Mouse (Mus musculus) liver, adult 2 months (tissue): ENCODE measurements around the gene 1700020N01Rik. TPM values are rescaled to one million over a fixed set of nuclear protein-coding genes. Genes with fewer than 3 reads are reported as not detected.

ENCODE experiments used
- DNase-seq: peaks from one replicate; pipeline ENCODE4 v3.0.0-alpha.2; 2011; ENCODE audit warnings: low read depth, low spot score; ENCODE audit errors: extremely low read depth
- H3K27ac ChIP-seq: fragments of 200-500 bp; replicated peaks from 2 replicates; pipeline ENCODE4 v1.5.1; 2012; ENCODE audit warnings: low read depth, mild to moderate bottlenecking, control low read depth, inconsistent platforms, low read length; ENCODE audit not compliant: insufficient read depth
- H3K27me3 ChIP-seq: fragments of 200-500 bp; 2 replicates; pipeline ENCODE4 v1.6.1; 2012; ENCODE audit warnings: mild to moderate bottlenecking, moderate library complexity, low read length, inconsistent platforms; ENCODE audit not compliant: control insufficient read depth, insufficient read depth
- H3K36me3 ChIP-seq: fragments of 200-500 bp; 2 replicates; pipeline ENCODE4 v1.6.1; 2012; ENCODE audit warnings: low read length, inconsistent platforms; ENCODE audit not compliant: control insufficient read depth, insufficient read depth
- H3K4me1 ChIP-seq: fragments of 200-500 bp; 2 replicates; pipeline ENCODE4 v1.6.1; 2011; ENCODE audit warnings: low read length; ENCODE audit not compliant: control insufficient read depth, insufficient read depth
- H3K4me3 ChIP-seq: fragments of 200-500 bp; 2 replicates; pipeline ENCODE4 v1.5.1; 2011; ENCODE audit warnings: low read depth, mild to moderate bottlenecking, control low read depth, low read length, moderate library complexity; ENCODE audit not compliant: insufficient read depth
- H3K79me2 ChIP-seq: fragments of 200-500 bp; 2 replicates; pipeline ENCODE4 v1.6.1; 2012; ENCODE audit warnings: inconsistent platforms, mild to moderate bottlenecking, low read length, moderate library complexity; ENCODE audit not compliant: control insufficient read depth, insufficient read depth
- H3K9ac ChIP-seq: fragments of 200-500 bp; 2 replicates; pipeline ENCODE4 v1.6.1; 2012; ENCODE audit warnings: low read depth, mild to moderate bottlenecking, control low read depth, inconsistent platforms, low read length
- CTCF ChIP-seq: fragments of 200-500 bp; IDR thresholded peaks from 2 replicates; pipeline ENCODE4 v1.5.1; 2011; ENCODE audit warnings: low read depth, low read length, control low read depth
- POLR2A ChIP-seq: fragments of 200-500 bp; IDR thresholded peaks from 2 replicates; pipeline ENCODE4 v1.6.1; 2011; ENCODE audit warnings: low read length, control low read depth; ENCODE audit not compliant: insufficient read depth; ENCODE audit errors: extremely low read depth
- WGBS: fragments of 180-500 bp; shearing (Covaris S2); methylation state at CpG from one replicate; pipeline ENCODE4 v1.1.7; 2018; 5-methylcytosine and 5-hydroxymethylcytosine counted together
- polyA plus RNA-seq: library from polyadenylated mRNA; depleted of rRNA; stranded (reverse); fragments of >200 nt; gene quantifications from 2 replicates; pipeline ENCODE4 v1.2.3, GENCODE M21; 2012
- total RNA-seq: library from RNA; depleted of rRNA; stranded (reverse); fragments of >200 nt; gene quantifications from 2 replicates; pipeline ENCODE4 v1.2.3, GENCODE M21; 2014

The 1700020N01Rik gene
- total and polyA plus RNA-seq, 2 experiments: not detected

- H3K9ac ChIP-seq: no peak overlapping the region
- H3K79me2 ChIP-seq: no peaks in the 10 kb centered on the region
- H3K27me3 ChIP-seq: no peaks in the 10 kb centered on the region
- no peaks in the 10 kb centered on the region for H3K4me1 ChIP-seq
- no peak overlapping the region for H3K27ac ChIP-seq
- DNase-seq: peak; percentile 73
- TF ChIP-seq POLR2A (no peak), CTCF (no peak)
- 66% methylated on average over 5 of the region's 5 CpGs for WGBS
- no peaks in the 10 kb centered on the region for H3K36me3 ChIP-seq
- H3K4me3 ChIP-seq: no peak overlapping the region
Observed at GRCm38 (mm10) chr10:21618745-21619508, 26.0 kb downstream of the 1700020N01Rik start.

DNA sequence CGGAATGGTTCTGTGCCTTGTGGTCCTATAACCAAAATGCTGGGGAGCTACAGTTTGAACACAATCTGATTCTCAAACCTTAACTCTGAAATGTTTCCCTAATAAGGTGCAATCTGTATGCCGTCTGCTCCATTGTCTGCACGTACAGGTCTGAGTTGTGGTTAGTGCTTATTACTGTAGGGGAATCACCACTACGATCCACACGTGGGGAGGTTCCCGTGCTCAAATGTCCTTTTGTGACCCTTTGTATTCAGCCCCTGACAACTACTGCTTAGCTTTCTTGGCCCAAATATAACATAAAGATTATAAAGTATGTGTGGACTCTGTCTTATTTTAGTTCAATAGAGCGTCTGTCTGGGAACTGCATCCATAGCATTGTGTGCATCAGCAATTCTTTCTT, 29.1 kb downstream of the 1700020N01Rik start:
- no peak for DNase-seq
- Histone ChIP-seq H3K79me2 (no peaks in the 10 kb centered on the region), H3K27ac (no peak overlapping the region), H3K9ac (no peak overlapping the region), H3K4me3 (no peak overlapping the region), H3K27me3 (no peaks in the 10 kb centered on the region), H3K4me1 (no peaks in the 10 kb centered on the region), H3K36me3 (no peaks in the 10 kb centered on the region)
- WGBS: 86% methylated on average over 7 of the region's 7 CpGs
- TF ChIP-seq CTCF (no peak), POLR2A (no peak)

- Histone ChIP-seq H3K4me1 (no peaks in the 10 kb centered on the region), H3K9ac (no peak overlapping the region), H3K4me3 (no peak overlapping the region), H3K36me3 (no peaks in the 10 kb centered on the region), H3K27me3 (no peaks in the 10 kb centered on the region), H3K79me2 (no peaks in the 10 kb centered on the region), H3K27ac (no peak overlapping the region)
- no peak for TF ChIP-seq POLR2A
- no peak for TF ChIP-seq CTCF
- 46% methylated on average over 5 of the region's 5 CpGs for WGBS
- DNase-seq: peak; percentile 53
Observed at GRCm38 (mm10) chr10:21628555-21628954, 35.6 kb downstream of the 1700020N01Rik start.

DNA sequence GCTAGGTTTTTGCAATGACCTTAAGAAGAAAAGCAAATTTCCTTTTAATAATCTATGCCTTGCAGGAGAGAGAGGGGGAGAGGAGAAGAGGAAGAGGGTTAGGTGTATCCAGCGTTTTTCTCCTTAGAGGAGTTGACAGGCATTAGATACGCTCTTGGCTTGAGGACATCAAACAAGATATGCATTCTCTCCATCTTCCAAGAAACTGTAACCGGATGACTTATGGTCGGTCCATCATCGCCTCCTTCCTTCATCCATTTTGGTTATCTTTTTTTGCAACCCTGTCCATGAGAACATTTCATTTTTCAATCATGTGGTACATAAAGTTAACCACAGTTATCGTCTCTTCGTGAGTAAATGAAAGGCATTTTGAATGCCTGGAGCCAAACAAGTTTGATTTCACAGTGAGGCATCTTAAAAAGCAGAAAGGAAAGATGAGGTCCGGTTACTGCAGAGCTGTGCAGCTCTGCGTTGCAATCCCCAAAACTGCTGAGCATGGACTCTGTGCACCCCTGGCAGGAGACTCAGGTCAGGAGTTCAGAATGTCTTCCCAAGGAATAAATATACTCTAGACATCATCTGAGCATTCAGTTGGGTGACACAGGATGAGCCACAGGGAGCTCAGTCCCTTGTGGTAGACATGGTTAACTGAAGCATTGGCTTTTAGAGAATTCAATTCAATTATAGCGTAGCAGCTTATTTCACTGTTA, 36.2 kb downstream of the 1700020N01Rik start:
- Histone ChIP-seq H3K36me3 (no peaks in the 10 kb centered on the region), H3K4me1 (no peaks in the 10 kb centered on the region), H3K27ac (no peak overlapping the region), H3K9ac (no peak overlapping the region), H3K4me3 (no peak overlapping the region), H3K27me3 (no peaks in the 10 kb centered on the region), H3K79me2 (no peaks in the 10 kb centered on the region)
- DNase-seq: no peak
- TF ChIP-seq POLR2A (no peak), CTCF (no peak)
- 84% methylated on average over 10 of the region's 10 CpGs for WGBS

DNA sequence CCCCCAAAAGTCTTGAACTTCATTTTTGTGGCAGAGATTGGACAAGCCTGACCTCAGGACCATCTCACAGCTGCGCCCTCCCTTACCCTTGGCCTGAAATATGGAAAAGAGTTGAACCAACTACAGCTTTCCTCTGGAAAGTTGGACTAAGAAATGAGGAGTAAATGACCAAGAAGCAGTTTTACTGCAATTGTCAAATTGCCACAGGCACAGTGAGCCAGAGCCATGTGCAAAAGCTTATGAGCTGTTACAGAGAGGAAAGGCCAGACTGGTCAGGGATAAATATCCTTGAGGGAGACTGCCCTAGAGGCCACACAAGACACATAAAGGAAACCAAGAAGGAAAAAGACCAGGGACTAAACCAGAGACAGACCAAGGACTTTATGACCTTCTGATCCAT, 38.5 kb downstream of the 1700020N01Rik start:
- no peaks in the 10 kb centered on the region for H3K4me1 ChIP-seq
- H3K27ac ChIP-seq: no peak overlapping the region
- no peak for TF ChIP-seq POLR2A
- TF ChIP-seq CTCF: no peak
- WGBS: 95% methylated on average over 1 of the region's 1 CpGs
- H3K9ac ChIP-seq: no peak overlapping the region
- H3K27me3 ChIP-seq: no peaks in the 10 kb centered on the region
- no peaks in the 10 kb centered on the region for H3K36me3 ChIP-seq
- no peaks in the 10 kb centered on the region for H3K79me2 ChIP-seq
- DNase-seq: no peak
- H3K4me3 ChIP-seq: no peak overlapping the region

- no peaks in the 10 kb centered on the region for H3K27me3 ChIP-seq
- 87% methylated on average over 5 of the region's 5 CpGs for WGBS
- no peak overlapping the region for H3K9ac ChIP-seq
- H3K4me3 ChIP-seq: no peak overlapping the region
- no peak overlapping the region for H3K27ac ChIP-seq
- no peaks in the 10 kb centered on the region for H3K79me2 ChIP-seq
- no peak for DNase-seq
- H3K4me1 ChIP-seq: no peaks in the 10 kb centered on the region
- no peak for TF ChIP-seq CTCF
- no peak for TF ChIP-seq POLR2A
- H3K36me3 ChIP-seq: no peaks in the 10 kb centered on the region
Observed at GRCm38 (mm10) chr10:21632687-21633086, 39.7 kb downstream of the 1700020N01Rik start.
